Mouse (Mus musculus) E14TG2a.4 (cell line): ENCODE measurements around the gene Ccdc106.
A peak's percentile ranks its signal among the peaks of the same experiment; 100 is the strongest.

Source experiments
- H3K27me3 ChIP-seq: 2 replicates; pipeline ENCODE4 v1.6.1; 2014; ENCODE audit warnings: low read length, control low read depth; ENCODE audit not compliant: insufficient read depth
- H3K36me3 ChIP-seq: 2 replicates; pipeline ENCODE4 v1.6.1; 2014; ENCODE audit warnings: low read length, control low read depth; ENCODE audit not compliant: insufficient read depth
- H3K4me1 ChIP-seq: replicated peaks from 2 replicates; pipeline ENCODE4 v1.6.1; 2014; ENCODE audit warnings: low read depth, low read length, control low read depth
- H3K4me3 ChIP-seq: replicated peaks from 2 replicates; pipeline ENCODE4 v1.5.1; 2014; ENCODE audit warnings: mild to moderate bottlenecking, low read length
- H3K9me3 ChIP-seq: 2 replicates; pipeline ENCODE4 v1.6.1; 2014; ENCODE audit warnings: low read length, control low read depth
- CTCF ChIP-seq: conservative IDR thresholded peaks from 2 replicates; pipeline ENCODE4 v1.5.1; 2014; ENCODE audit warnings: low read length
- NANOG ChIP-seq: IDR thresholded peaks from 2 replicates; pipeline ENCODE4 v1.6.1; 2014; ENCODE audit warnings: borderline replicate concordance, low read length, mixed read lengths
- POU5F1 ChIP-seq: IDR thresholded peaks from 2 replicates; pipeline ENCODE4 v1.6.1; 2014; ENCODE audit warnings: low read length, borderline replicate concordance

The Ccdc106 gene

GRCm38 (mm10) chr7:5059421-5059820 lies 39.1 kb downstream of the Ccdc106 start:
- Histone ChIP-seq H3K4me3 (peak overlapping the region; percentile 97; the same call in 1 of the 2 replicates), H3K36me3 (peaks cover 22% of the 10 kb centered on the region; the same call in 1 of the 2 replicates), H3K9me3 (no peaks in the 10 kb centered on the region), H3K4me1 (peaks cover 55% of the 10 kb centered on the region), H3K27me3 (peaks cover 46% of the 10 kb centered on the region)
- TF ChIP-seq POU5F1 (no peak), NANOG (no peak), CTCF (no peak)

GRCm38 (mm10) chr7:5060239-5060731 lies 39.9 kb downstream of the Ccdc106 start:
- Histone ChIP-seq H3K4me1 (peaks cover 55% of the 10 kb centered on the region), H3K4me3 (peak overlapping the region; percentile 97), H3K36me3 (peaks cover 25% of the 10 kb centered on the region), H3K9me3 (no peaks in the 10 kb centered on the region), H3K27me3 (peaks cover 37% of the 10 kb centered on the region)
- no peak for TF ChIP-seq NANOG
- TF ChIP-seq CTCF: 0 out of 2 replicates have a peak, but pooled peaks have one; percentile 16
- TF ChIP-seq POU5F1: no peak

GRCm38 (mm10) chr7:5060944-5061773 lies 40.8 kb downstream of the Ccdc106 start:
- peaks cover 34% of the 10 kb centered on the region for H3K36me3 ChIP-seq
- H3K4me1 ChIP-seq: peaks cover 60% of the 10 kb centered on the region
- H3K9me3 ChIP-seq: no peaks in the 10 kb centered on the region
- H3K27me3 ChIP-seq: peaks cover 28% of the 10 kb centered on the region
- peak overlapping the region; percentile 97 for H3K4me3 ChIP-seq
- TF ChIP-seq NANOG (no peak), CTCF (peak; percentile 51), POU5F1 (no peak)

- H3K27me3 ChIP-seq: peaks cover 22% of the 10 kb centered on the region
- H3K4me1 ChIP-seq: peaks cover 64% of the 10 kb centered on the region
- H3K9me3 ChIP-seq: no peaks in the 10 kb centered on the region
- peak within 1 kb of the TSS; percentile 97 for H3K4me3 ChIP-seq
- TF ChIP-seq CTCF (no peak), POU5F1 (no peak), NANOG (no peak)
- peaks cover 41% of the 10 kb centered on the region for H3K36me3 ChIP-seq
Observed at GRCm38 (mm10) chr7:5061774-5062359, 41.5 kb downstream of the Ccdc106 start, which contains the start of gene U2af2. Gene U2af2, plus strand, starts transcription at chr7:5062143.

GRCm38 (mm10) chr7:5062360-5063001 lies 42.1 kb downstream of the Ccdc106 start:
- Histone ChIP-seq H3K27me3 (peaks cover 16% of the 10 kb centered on the region), H3K36me3 (peaks cover 47% of the 10 kb centered on the region), H3K4me1 (peaks cover 64% of the 10 kb centered on the region), H3K4me3 (peak overlapping the region; percentile 97), H3K9me3 (no peaks in the 10 kb centered on the region)
- TF ChIP-seq POU5F1 (no peak), NANOG (no peak), CTCF (no peak)

- Histone ChIP-seq H3K4me1 (peaks cover 69% of the 10 kb centered on the region), H3K27me3 (no peaks in the 10 kb centered on the region), H3K36me3 (peaks cover 59% of the 10 kb centered on the region), H3K4me3 (peak overlapping the region; percentile 97), H3K9me3 (no peaks in the 10 kb centered on the region)
- TF ChIP-seq NANOG: no peak
- no peak for TF ChIP-seq CTCF
- no peak for TF ChIP-seq POU5F1
Observed at GRCm38 (mm10) chr7:5064886-5065285, 44.5 kb downstream of the Ccdc106 start.

GRCm38 (mm10) chr7:5073586-5073985 lies 53.2 kb downstream of the Ccdc106 start:
- TF ChIP-seq CTCF (no peak), NANOG (no peak), POU5F1 (no peak)
- Histone ChIP-seq H3K4me1 (peaks cover 87% of the 10 kb centered on the region), H3K4me3 (no peak overlapping the region), H3K9me3 (no peaks in the 10 kb centered on the region), H3K36me3 (peaks cover 98% of the 10 kb centered on the region), H3K27me3 (no peaks in the 10 kb centered on the region)

- no peaks in the 10 kb centered on the region for H3K27me3 ChIP-seq
- TF ChIP-seq CTCF: no peak
- no peak for TF ChIP-seq NANOG
- TF ChIP-seq POU5F1: no peak
- H3K4me1 ChIP-seq: peaks cover 79% of the 10 kb centered on the region
Observed at GRCm38 (mm10) chr7:5074984-5075383, 54.6 kb downstream of the Ccdc106 start.

More at GRCm38 (mm10) chr7:5074984-5075383, 54.6 kb downstream of the Ccdc106 start:
- Histone ChIP-seq H3K4me3 (no peak overlapping the region), H3K36me3 (peaks cover 90% of the 10 kb centered on the region), H3K9me3 (no peaks in the 10 kb centered on the region)
